Mouse (Mus musculus) erythroblast, embryonic 14.5 days (primary cell): Measurements from ENCODE around the gene Cep295nl.

ENCODE experiments used
- GATA1 ChIP-seq: IDR thresholded peaks from 2 replicates; pipeline ENCODE4 v1.6.1; 2012; ENCODE audit warnings: low read length, inconsistent platforms, mixed read lengths
- TAL1 ChIP-seq: IDR thresholded peaks from 3 replicates; pipeline ENCODE4 v1.6.1; 2012; ENCODE audit warnings: low read length, inconsistent platforms, mixed read lengths

GRCm38 (mm10) chr11:118297967-118298366 is 44.3 kb downstream of the Cep295nl start:
- no peak for TF ChIP-seq GATA1
- TF ChIP-seq TAL1, result no peak
